Mouse (Mus musculus): ENCODE measurements around the gene Frs2.

DNA sequence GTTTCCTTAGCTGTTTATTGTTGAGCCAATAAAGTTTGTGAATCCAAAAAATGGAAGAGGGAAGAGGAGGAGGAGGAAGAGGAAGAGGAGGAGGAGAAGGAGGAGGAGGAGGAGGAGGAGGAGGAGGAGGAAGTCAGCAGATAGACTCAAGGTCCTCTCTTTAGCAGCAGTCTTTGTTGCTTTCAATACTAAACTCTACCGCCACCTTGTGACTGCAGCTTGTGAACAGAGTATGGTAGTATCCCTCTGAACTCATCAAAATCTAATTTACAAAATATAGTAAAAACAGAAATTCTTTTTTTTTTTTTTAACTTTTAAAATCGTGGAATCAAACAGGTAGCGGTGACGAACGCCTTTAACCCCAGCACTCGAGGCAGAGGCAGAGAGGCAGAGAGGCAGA, 108.0 kb downstream of the Frs2 start:
- TF ChIP-seq CTCF (IDR thresholded peaks at IDR 0.05; ENCODE audit: low read depth) (peak; percentile 71), EP300 (optimal IDR thresholded peaks at IDR 0.05) (no peak)
